Mouse (Mus musculus) lung, postnatal 0 days (tissue): ENCODE data around the gene Galnt14.

ENCODE experiments used
- CTCF ChIP-seq: IDR thresholded peaks from 2 replicates; pipeline ENCODE4 v1.5.1; 2016; ENCODE audit warnings: antibody characterized with exemption, mild to moderate bottlenecking
- EP300 ChIP-seq: IDR thresholded peaks from 2 replicates; pipeline ENCODE4 v1.6.1; 2016; ENCODE audit warnings: antibody characterized with exemption, mild to moderate bottlenecking, control low read depth

DNA sequence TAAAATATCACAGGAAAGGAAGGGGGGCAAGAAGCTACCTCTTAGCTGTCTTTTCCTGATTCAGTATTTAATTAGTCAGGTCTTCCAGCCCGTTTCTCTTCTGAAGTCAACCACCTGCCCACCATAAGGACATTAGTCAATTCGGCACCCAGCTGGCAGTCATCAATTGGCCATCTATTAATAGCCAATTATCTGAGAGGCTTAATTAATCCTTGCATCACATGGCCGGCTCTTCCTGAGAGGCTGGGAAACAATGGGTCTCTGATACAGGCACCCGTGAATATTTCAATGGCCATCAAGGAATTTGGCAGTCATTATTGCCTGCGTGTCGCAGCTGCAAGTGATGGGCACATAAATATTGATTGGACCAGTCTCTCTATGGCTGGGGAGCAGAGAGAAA, 10.4 kb downstream of the Galnt14 start:
- TF ChIP-seq EP300: no peak
- TF ChIP-seq CTCF: no peak
